Mouse (Mus musculus) brain, adult 2 months (tissue): Measurements from ENCODE around the gene Ube4b.

ENCODE experiments used
- DNase-seq: peaks from one replicate; pipeline ENCODE4 v3.0.0; 2011; ENCODE audit warnings: low read depth, low spot score

Ube4b gene

GRCm38 (mm10) chr4:149395581-149395980, 31.0 kb downstream of the Ube4b start:
- DNase-seq = peak; percentile 45

- no peak for DNase-seq
These were observed 32.3 kb downstream of the Ube4b start for GRCm38 (mm10) chr4:149394292-149394691.

GRCm38 (mm10) chr4:149393311-149393995, 33.1 kb downstream of the Ube4b start:
- no peak for DNase-seq

GRCm38 (mm10) chr4:149392359-149392758, 34.2 kb downstream of the Ube4b start:
- DNase-seq = no peak

- DNase-seq = peak; percentile 47
These were observed 45.5 kb downstream of the Ube4b start for GRCm38 (mm10) chr4:149381001-149381400.

GRCm38 (mm10) chr4:149379881-149380280, 46.7 kb downstream of the Ube4b start:
- no peak for DNase-seq

- DNase-seq = no peak
These were observed 47.7 kb downstream of the Ube4b start for GRCm38 (mm10) chr4:149378819-149379218.

- DNase-seq = no peak
These were observed 50.5 kb downstream of the Ube4b start for GRCm38 (mm10) chr4:149376034-149376433.

GRCm38 (mm10) chr4:149374662-149375061, 51.9 kb downstream of the Ube4b start:
- peak; percentile 36 for DNase-seq

- peak; percentile 61 for DNase-seq
These were observed 52.6 kb downstream of the Ube4b start for GRCm38 (mm10) chr4:149373927-149374326.

GRCm38 (mm10) chr4:149373431-149373830, 53.1 kb downstream of the Ube4b start:
- peak; percentile 72 for DNase-seq

GRCm38 (mm10) chr4:149365702-149366370, 60.7 kb downstream of the Ube4b start:
- peak; percentile 72 for DNase-seq

GRCm38 (mm10) chr4:149364896-149365295, 61.7 kb downstream of the Ube4b start:
- peak; percentile 82 for DNase-seq

GRCm38 (mm10) chr4:149361051-149361450, 65.5 kb downstream of the Ube4b start:
- DNase-seq = no peak

GRCm38 (mm10) chr4:149360647-149361046, 65.9 kb downstream of the Ube4b start:
- DNase-seq = no peak

GRCm38 (mm10) chr4:149357982-149358381, 68.6 kb downstream of the Ube4b start:
- no peak for DNase-seq

GRCm38 (mm10) chr4:149354671-149355070, 71.9 kb downstream of the Ube4b start:
- no peak for DNase-seq

- no peak for DNase-seq
These were observed 74.9 kb downstream of the Ube4b start for GRCm38 (mm10) chr4:149351596-149352150.

GRCm38 (mm10) chr4:149348963-149349362, 77.6 kb downstream of the Ube4b start:
- peak; percentile 65 for DNase-seq

- no peak for DNase-seq
These were observed 80.7 kb downstream of the Ube4b start for GRCm38 (mm10) chr4:149345873-149346272.

GRCm38 (mm10) chr4:149344311-149344710, 82.2 kb downstream of the Ube4b start:
- no peak for DNase-seq

GRCm38 (mm10) chr4:149340680-149341079, 85.9 kb downstream of the Ube4b start:
- no peak for DNase-seq
